Mouse (Mus musculus) ES-CJ7 (cell line): ENCODE data around the gene Lrp6.
A peak's percentile ranks its signal among the peaks of the same experiment; 100 is the strongest.

Source experiments
- DNase-seq: peaks from one replicate; pipeline ENCODE4 v3.0.0; 2011; ENCODE audit warnings: low read depth, low spot score

Lrp6 gene

DNA sequence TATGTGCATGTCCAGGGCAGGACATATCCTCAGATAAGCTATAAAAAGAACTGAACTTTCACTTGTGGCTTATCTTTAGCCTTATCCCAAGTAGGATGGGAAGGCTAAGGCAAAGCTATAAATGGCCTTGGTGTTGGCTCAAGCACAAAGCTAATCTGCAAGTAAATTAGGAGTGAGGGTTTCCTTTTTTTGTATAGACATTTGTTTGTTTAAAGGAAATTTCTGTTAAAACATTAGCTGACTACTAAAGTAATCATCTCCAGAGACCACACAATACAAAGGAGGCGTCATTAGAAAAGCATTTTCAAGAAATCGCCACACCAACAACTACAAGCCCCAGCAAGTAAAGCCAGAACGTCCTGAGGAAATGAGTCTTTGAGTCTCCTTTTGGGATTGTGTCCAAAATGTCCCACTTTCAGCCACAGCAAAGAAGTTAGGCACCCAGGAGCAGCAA lies 8.6 kb upstream of the Lrp6 start:
- DNase-seq = no peak

DNA sequence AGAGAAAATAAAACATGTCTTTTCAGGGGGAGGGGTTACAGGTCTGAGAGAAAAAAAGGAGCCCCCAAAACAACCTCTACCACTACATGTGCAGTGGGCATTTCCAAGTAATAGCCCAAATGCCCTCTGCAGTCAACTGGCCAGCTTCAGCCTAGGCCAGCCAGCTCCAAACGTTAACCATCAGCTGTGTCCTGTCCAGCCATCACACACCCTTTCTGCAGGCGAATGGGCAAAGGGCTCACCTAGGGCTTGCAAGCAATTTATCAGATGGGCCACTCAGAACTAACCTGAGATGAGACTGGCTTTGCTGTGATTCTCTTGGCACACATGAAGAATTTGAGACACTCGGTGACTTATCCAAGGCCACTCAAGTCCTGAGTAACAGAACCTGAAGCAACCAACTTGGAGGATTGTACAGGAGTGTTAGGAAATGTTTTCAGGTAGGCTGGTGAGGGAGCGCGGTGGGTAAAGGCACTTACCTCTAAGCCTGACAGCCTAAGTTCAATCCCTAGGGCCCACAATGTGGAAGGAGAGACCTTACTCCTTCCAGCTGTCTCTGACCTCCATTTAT lies 1.3 kb upstream of the Lrp6 start:
- no peak for DNase-seq

DNA sequence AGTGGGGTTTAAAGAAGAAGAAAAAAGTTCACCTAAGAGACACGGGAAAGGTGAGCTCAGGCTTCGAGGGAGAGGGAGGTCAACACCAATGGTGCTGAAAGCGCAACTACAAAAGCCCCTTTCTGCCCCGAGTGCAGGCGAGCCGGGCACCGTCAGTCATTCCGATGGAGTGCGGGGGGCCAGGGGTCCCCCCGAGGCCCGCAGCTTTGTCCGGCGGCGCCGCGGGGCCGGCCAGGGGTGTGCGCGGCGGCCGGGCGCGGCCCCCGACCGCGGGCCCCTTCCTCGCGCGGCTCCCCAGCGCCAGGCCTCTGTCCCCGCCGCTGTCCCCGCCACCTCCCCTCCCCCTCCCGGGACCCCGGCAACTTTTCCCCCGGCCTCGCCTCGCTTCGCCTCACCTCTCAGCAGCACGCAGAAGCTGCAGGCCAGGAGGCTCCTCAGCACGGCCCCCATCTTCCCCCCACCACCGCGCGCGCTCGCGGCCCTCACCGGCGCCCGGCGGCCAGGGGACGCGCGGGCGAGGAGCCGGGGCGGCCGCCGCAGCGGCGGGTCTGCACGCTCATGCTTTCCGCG lies 432 bp downstream of the Lrp6 start:
- DNase-seq = peak; percentile 32

DNA sequence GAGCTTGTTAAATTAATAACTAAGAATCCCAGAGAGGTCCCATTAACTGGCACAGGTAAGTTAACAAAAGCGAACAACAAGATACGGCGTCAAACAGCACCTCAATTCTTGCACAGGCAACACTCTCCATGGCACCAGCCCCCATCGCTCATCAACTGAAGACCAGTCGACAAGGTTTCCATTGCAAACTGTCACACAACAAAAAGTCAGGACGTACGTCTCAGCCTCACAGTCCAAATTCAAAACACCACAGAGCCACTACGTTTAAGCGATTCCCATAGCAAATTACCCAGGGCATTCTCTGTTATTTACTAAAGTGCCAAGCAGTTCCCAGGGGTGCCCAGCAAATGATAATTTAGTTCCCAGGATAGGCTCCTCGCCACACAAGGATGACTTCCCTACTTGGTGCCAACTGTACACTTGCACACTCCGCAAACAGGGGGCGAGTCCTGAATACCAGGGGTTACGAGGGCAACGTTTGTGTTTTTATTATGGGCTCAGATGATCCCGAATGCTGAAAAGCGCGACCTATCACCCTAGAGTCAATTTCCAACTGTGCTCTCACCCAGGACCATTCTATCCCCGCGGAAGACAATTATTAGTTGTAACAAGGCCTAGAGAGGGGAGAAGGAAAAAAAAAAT lies 1.0 kb downstream of the Lrp6 start:
- DNase-seq = peak; percentile 29

DNA sequence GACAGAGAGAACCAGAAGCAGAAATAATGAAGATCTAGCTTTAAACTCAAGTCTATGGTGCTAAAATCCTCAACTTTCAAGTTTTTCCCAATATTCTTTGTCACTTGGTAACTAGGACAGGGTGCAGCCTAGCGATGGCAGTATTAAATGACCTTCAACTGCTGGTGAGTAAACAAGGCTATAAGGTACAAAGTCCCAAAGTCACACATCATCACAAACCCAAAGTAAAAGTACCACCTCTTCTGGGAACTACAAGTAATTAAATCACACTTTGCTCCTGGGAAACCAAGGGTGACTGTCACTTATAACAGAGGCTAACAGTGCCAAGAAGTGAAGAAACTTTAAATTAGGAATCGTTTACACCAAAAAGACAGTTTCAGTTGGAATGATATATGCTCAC lies 2.2 kb downstream of the Lrp6 start:
- DNase-seq = no peak

DNA sequence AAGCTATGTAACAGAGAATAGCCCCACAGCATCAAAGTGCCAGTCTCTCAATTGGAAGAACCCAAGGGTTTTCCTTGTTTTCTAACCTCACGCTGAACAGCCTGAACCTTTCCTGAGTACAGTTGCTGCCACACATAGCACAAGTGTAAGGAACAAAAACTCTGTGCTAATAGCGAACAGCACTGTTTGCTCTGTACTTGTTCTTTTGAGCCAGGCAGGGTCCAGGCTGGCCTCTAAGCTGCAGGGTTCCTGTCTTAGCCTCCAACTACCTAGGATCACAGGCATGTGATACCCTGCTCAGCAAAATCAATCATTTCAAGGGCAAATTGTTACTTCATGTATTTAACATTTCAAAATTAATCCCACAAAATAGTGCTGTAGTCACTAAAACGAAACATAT lies 7.1 kb downstream of the Lrp6 start:
- DNase-seq = no peak

DNA sequence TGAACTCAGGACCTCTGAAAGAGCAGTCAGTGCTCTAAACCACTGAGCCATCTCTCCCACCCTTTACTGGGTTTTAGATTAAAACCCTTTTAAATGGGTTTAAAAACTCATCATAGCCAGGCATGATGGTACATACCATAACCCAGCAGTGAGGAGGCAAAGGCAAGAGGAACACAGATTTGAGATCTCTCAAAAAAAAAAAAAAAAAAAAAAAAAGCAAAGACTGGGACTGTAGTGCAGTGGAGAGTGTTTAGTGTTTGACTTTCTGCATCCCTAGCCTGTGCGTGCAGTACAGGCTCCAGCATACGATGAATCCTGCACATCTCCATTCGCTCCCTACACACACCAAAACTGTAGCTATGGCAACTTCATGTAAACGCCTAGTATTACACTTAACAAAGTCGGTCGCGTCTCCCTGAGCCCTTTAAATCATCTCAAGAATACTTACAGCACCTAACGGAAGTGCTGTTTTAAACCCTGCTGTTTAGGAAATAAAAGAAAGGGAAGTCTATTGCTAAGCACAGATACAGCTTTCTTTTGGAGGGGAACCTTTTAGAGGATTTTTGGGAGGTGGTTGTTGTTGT lies 8.1 kb downstream of the Lrp6 start:
- DNase-seq = no peak

DNA sequence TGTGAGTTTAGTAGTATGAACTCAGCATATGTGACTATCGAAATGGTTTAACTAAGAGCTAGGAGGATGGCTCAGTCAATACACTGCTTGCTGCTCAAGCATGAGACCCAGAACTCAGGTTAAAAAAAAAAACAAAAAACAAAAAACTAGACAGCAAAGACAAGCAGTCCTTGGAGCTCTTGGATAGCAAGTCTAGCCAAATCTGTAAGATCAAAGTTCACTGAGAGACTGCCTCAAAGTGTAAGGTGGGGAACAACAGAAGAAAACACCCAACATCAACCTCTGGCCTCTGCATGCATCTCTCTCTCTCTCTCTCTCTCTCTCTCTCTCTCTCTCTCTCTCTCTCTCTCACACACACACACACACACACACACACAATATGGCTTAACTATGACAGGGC lies 9.7 kb downstream of the Lrp6 start:
- no peak for DNase-seq

DNA sequence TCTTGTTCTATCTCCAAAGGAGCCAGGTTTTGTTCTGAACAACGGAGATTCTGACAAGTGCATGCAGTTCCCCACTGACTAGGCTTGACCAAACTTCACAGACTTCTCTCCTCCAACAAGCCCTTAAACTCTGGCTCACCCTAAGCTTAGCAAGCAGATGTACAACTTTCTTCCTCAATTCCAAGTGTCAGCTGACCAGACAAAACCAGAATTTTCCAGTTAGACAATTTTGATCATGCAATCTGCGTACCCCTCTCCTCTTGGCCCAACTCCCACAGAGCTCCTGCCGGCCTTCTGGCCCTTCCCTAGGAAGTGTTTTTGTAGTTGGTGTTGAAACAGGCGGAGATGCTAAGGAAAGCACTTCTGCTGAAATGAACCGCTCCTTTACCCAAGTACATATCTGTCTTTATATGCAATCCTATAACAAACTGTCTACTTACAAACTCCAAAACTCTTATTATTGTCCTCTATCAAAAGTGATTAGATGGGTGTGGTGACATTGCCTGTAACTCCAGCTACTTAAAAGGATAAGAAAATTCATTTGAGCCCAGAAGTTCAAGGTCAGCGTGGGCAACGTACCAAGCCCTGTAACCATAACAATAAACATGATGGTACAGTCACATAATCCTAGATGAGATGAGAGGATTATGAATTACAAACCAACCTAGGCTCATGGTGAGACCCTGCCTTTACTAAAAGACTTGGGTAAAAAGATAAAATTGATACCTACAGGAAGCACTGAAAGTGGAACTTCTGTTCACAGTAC lies 10.4 kb downstream of the Lrp6 start:
- peak; percentile 36 for DNase-seq

DNA sequence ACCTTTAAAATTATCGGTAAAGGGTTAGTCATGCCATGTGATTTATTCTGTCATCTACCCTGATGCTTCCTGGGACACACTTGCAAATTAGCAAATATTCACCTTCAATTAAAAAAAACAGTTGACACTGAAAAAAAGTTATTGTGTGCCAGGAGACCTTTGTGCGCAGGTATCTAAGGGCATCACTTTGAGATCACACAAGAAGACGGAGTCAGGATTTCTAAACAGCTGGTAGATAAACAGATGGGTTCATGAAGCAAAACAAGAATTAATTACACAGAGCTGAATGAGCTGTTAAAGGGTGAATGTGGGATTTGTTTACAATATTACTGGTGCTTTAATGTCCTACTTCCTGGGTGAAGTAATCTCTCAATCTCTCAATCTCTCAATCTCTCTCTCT lies 11.6 kb downstream of the Lrp6 start:
- DNase-seq = no peak

DNA sequence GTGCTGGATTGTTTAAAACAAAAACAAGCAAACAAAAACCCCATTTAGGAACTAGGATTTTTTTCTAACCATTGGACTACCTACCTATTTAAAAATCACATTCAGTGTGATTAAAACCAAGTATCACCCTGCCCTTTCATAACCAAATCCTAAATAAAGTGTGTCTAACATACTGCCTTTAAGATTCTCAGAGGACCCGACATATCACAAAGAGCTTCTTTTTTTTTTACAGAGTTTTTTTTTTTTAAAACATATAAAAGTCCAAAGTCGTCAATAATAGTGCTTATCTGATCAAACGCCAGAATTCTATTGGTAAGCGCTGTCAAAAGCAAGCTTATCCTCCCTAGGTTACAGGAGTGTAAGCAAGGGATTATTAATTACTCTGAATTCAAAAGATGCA lies 12.5 kb downstream of the Lrp6 start:
- no peak for DNase-seq

DNA sequence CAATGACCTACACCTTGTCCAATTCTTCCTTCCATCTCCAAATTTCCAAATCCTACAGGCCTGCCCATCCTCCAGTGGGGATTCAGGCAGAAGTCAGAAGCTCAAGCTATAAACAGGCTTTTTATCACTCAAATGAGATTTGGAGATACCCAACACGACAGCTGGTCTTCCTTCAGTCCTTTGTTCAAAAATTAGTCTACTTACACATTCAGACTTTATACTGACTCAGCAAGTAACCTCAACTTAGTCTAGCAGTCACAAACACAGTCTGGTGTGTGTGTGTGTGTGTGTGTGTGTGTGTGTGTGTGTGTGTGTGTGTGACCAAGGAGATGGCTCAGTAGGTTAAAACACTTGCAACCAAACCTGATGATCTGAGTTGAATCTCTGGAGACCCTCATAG lies 15.8 kb downstream of the Lrp6 start:
- no peak for DNase-seq

DNA sequence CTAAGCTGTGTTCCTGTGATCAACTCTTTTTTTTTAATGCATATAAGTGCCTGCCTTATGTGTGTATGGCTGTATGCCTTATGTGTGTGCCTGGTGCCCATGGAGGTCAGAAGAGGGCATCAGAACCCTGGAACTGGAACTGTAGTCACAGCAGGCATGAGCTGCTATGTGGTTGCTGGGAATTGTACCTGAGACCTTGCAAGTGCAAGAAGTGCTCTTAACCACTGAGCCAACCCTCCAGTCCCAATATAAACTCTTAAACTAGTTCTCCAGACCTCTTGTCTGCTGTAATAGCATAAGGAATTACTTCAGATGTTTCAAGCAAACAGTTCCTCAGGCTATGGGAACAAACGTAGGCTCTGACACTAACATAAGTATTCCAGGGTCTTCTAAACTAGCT lies 16.4 kb downstream of the Lrp6 start:
- DNase-seq = no peak

DNA sequence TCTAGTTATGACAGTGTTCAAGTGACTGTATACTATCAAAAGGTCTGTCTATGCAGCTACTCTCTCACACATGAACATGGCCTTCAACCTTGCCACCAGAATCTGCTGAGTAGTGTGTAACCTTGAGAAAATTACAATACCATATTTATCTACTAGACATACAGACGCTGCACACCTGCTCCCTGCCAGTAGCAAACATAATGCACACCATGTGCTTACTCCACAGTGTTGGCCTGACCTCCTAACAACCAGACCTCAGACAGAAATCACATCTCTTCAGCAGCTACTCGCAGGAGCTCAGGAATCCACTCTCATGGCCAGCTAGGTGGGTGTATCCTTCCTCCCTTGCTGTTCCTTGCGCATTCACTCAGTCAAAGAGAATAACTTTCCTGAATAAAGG lies 21.9 kb downstream of the Lrp6 start:
- no peak for DNase-seq

DNA sequence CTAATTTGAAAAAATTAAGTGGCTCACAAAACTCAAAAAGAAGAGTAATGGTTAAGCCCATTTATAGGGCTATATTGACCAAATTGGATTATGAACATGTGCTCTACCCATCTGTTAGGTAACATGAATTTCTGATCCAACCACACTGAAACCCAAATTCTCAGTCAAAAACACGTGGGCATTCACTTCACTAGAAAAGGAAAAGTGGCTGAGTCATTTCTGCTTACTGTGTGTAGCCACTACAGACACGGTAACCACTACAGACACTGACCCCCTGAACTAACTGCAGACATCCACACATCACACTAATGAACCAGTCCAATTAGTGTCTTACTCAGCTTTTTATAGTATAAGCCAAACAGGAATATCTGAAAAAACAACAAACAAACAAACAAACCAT lies 22.7 kb downstream of the Lrp6 start:
- DNase-seq = no peak

DNA sequence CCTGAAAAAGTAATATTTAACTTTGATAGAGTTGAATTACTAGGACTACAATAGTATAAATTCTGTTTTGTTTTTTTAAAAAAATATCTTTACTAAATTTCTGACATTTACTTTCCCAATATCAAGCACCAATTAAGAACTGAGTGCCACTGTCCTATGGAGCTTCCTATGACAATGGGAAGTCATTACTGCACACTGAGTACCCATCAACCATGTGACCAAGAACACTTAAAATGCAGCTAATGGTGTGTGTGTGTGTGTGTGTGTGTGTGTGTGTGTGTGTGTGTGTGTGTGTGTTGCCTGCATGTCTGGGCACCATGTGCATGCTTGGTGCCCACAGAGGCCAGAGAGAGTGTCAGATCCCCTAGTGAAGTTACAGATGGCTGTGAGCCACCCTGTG lies 23.2 kb downstream of the Lrp6 start:
- no peak for DNase-seq

DNA sequence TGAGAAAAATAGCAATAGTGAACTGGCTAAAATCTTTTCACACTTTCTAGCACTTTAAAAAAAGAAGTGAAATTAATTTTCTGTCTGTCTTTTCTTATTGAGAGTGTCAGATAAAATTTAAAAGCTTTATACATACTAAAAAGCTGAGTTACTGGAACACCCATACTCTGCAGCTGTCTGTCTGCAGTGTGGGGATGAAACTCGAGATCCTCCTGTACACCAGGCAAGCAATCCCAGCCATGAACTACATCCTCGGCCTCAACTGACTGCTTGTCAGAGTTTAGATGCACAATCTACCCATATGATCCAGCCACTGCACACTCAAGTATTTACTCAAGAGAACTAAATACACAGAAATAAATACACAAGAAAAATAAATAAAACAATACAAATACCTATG lies 24.4 kb downstream of the Lrp6 start:
- no peak for DNase-seq

DNA sequence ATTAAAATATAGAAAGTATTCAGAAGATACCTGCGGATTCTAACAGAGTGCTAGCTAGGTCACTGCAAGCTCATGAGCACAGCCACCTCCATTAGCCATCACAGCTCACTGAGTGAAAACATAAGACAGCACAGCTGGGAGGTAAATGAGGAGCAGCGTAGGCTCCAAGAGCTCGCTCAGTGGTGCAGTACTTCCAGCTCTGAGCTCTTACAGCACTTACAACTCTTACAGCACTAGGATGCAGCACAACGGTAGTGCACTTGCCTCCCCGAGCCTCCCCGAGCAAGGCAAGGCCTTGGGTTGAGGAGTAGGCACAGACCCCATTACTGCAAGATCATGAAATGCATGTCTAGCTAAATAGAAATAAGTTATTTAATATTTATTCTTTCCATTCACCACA lies 26.6 kb downstream of the Lrp6 start:
- no peak for DNase-seq

DNA sequence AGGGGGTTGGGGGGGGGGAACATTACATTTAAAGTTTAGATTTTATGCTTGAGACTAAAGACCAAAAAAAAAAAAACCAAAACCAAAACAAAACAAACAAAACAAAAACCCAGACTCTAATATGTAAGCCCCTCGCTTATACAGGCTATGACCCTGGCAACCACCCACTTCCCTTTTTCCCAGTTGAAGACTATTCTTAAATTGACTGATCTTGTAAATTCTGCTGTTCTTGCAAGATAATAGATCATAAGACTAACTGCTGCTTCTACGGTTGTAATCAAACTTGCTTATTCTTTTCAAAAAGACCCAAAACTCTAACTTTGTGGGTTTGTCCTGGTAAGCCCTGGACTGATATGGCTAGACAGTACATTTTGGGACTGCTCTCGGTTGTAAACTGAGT lies 27.3 kb downstream of the Lrp6 start:
- DNase-seq = no peak

DNA sequence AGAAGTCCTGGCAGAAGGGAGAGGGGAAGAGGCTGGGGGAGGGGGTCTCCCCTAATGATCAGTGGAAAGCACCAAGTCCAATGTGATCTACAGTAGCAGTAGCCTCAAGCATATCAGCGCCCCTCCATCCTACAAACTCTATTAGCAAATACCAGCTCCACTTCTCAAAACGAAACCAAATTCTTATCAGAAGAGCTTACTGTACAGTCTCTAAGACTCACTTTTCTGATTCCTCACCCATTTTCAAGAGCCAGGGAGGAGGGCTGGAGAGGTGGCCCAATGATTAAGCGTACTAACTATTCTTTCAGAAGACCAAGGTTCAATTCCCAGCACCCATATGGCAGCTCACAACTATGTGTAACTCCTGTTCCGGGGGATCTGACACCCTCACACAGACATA lies 28.0 kb downstream of the Lrp6 start:
- DNase-seq = no peak

DNA sequence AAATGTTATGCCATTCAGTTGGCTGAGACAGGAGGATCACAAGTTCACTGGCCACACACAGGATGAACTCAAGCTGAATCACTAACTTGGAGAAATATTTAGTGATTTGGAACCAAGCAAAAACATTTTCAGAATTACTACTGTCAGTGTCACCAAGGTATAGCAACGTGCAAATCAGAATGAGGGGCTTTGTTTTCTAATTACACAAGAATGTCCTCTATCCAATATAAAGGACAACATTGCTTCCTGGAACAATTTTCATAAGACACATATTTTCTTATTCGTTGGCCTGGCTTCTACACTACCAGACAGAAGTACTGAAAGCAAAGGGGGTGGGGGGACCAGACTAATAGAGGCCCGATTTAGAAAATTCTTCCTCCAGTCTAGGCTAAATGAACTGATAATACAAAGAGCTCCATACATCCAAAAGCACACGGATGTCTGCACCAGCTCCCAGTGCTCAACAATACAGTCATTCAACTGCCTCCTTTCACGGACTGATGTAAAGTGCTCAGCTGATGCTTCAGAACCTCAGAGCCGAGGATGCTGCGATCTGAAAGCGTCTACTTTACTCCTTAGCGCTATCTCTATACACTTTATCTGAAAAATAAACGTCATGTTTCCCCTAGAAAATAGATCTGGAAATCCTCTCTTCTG lies 29.2 kb downstream of the Lrp6 start:
- DNase-seq = no peak

DNA sequence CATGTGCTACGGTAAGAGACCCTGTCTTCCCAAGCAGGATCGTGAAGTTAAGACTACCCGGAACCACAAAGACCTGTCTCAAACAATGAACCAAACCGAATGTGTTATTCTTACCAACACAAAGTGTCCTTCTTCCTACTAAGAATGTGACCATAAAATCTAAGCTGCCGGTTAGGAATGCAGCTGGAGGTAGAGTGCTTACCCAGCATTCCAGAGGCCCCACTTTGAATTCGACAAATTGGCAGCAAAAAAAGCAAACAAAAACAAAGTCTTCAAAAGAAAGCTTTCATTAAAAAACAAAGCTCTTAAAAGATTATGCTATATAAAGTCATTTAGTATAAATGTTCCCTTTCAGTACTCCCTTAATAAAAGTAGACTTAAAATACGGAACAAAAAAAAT lies 31.6 kb downstream of the Lrp6 start:
- DNase-seq = no peak
